Comparison of ENCODE assay signal across 26 mouse cellular contexts in the genomic region with DNA sequence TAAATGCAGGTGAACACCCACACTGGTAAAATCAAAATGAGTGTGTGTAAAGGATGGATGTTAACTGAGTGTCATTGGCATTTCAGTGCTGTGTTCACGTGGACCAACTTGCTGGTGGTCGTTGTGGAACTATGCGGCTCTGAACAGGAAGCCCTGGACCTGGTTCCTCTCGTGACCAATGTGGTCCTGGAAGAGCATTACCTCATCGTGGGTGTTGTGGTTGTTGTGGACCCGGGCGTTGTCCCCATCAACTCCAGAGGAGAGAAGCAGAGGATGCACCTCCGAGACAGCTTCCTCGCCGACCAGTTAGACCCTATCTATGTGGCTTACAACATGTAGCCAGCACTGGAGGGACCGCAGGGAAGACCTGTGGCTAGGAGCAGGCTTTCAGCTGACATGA. TPM values are rescaled to one million over a fixed set of nuclear protein-coding genes. Genes with fewer than 3 reads are reported as not detected.
DNase-seq lines count a peak whose midpoint lies in the region; ATAC-seq and TF ChIP-seq lines count a peak whose summit lies in the region.
"Had no signal": no experiment of that assay in that cellular context is flagged by ENCODE, and none has a peak within 500 bp of the region (broad histone marks: within the 10 kb centered on the region; RNA-seq: fewer than 3 reads in every experiment).

No protein-coding gene starts in this region.

- peaks cover 4% of the 10 kb centered on the region; the same call in 1 of the 2 replicates for H3K4me1 ChIP-seq in bone marrow, adult 2 months (ENCODE audit: control insufficient read depth, insufficient read depth, low read length)
- H3K4me1 ChIP-seq: embryonic facial prominence, embryonic 13.5 days; forebrain, embryonic 12.5 days; forebrain, embryonic 15.5 days; heart, embryonic 13.5 days had no signal

- TF ChIP-seq POLR2A in bone marrow, adult 2 months (IDR thresholded peaks at IDR 0.05; ENCODE audit: borderline replicate concordance, control insufficient read depth, low read depth, low read length) = no peak

- DNase-seq in left cerebral cortex, adult 2 months (ENCODE audit: extremely low spot score in 1 of 2, low spot score in 2 of 2) = no peak
- no peak for DNase-seq in left cerebral cortex, adult 18-20 months (ENCODE audit: low spot score in 2 of 2)
- DNase-seq in gastrocnemius, postnatal 14 days = no peak
- no peak for DNase-seq in kidney, adult 9 months
- DNase-seq: adrenal gland, adult 8-10 months; adrenal gland, postnatal 25 days; cerebellum, adult 18-20 months; cerebellum, adult 9-11 months; cerebellum, postnatal 25 days; embryo, embryonic 11 days; gastrocnemius, postnatal 36 days; heart, adult 11 months; heart, postnatal 14 days; heart, postnatal 4 days had no signal

- 39% methylated on average over 11 of the region's 11 CpGs for WGBS in bone marrow, adult 2 months

- intact Hi-C loops in left cerebral cortex, adult 2 months (cut with DNase I) = no loop called here
- intact Hi-C loops in gastrocnemius, postnatal 14 days (cut with DNase I; ENCODE audit: low total_unique reads) = no loop called here

- no peak for TF ChIP-seq CTCF in left cerebral cortex, adult 2 months (IDR thresholded peaks at IDR 0.05)
- no peak for TF ChIP-seq CTCF in bone marrow, adult 2 months (IDR thresholded peaks at IDR 0.05; ENCODE audit: control insufficient read depth, insufficient read depth, low read length)

- H3K4me3 ChIP-seq in left cerebral cortex, adult 2 months = no peak overlapping the region
- no peak overlapping the region for H3K4me3 ChIP-seq in bone marrow, adult 2 months (replicated peaks; ENCODE audit: control insufficient read depth, low read depth, low read length)
- H3K4me3 ChIP-seq: embryonic facial prominence, embryonic 10.5 days; embryonic facial prominence, embryonic 13.5 days; erythroblast, embryonic 14.5 days; forebrain, embryonic 12.5 days; forebrain, embryonic 15.5 days; heart, embryonic 13.5 days had no signal

- peak overlapping the region; percentile 30; the same call in 1 of the 2 replicates for H3K27ac ChIP-seq in left cerebral cortex, adult 2 months
- H3K27ac ChIP-seq in bone marrow, adult 2 months (ENCODE audit: control insufficient read depth, insufficient read depth, low read depth, low read length, poor library complexity) = peak overlapping the region; percentile 62
- H3K27ac ChIP-seq: embryonic facial prominence, embryonic 10.5 days; embryonic facial prominence, embryonic 13.5 days; forebrain, embryonic 12.5 days; forebrain, embryonic 15.5 days; heart, embryonic 13.5 days; hindbrain, embryonic 14.5 days; hindbrain, postnatal 0 days had no signal

- peak; percentile 61 for ATAC-seq in megakaryocyte, adult 5-6 weeks (ENCODE audit: poor library complexity, severe bottlenecking)
- ATAC-seq: activated CD4-positive, CD25-positive, alpha-beta regulatory T cell, adult 4 months; forebrain, embryonic 15.5 days; hindbrain, postnatal 0 days; inflammation-experienced regulatory T-cells, adult 6 months had no signal

RNA-seq across cellular contexts. Expression of gene Atf1, which starts 12.5 kb away (rescaled TPM):
- total RNA-seq in left cerebral cortex, adult 2 months (2021) = 10 to 100 TPM; 19.9 to 27.8 TPM
- total RNA-seq in left cerebral cortex, adult 18-20 months (2021) = 10 to 100 TPM; 20.8 to 25.4 TPM
- polyA plus RNA-seq in bone marrow, adult 2 months (2011; ENCODE audit: insufficient read depth, insufficient read length, low replicate concordance, missing spikeins) = 36.5 and 58.0 TPM in 2 replicates
- total RNA-seq in megakaryocyte, adult 5-6 weeks (2015) = 77.0 and 100 TPM in 2 replicates
- 52.8 and 95.7 TPM in 2 replicates for total RNA-seq in megakaryocyte, adult 5-6 weeks (2017)
- total RNA-seq in gastrocnemius, postnatal 14 days (2021) = 10 to 100 TPM; 31.1 to 40.4 TPM
